Mouse (Mus musculus) CH12.LX (cell line): Measurements from ENCODE around the gene Clip1. TPM values are rescaled to one million over a fixed set of nuclear protein-coding genes. Genes with fewer than 3 reads are reported as not detected.

ENCODE experiments used
- DNase-seq: peaks from one replicate; pipeline ENCODE4 v3.0.0-alpha.2; 2013; ENCODE audit errors: extremely low read depth
- H3K27ac ChIP-seq: 2 replicates; pipeline ENCODE4 v1.5.1; 2012; ENCODE audit warnings: low read depth, mild to moderate bottlenecking, control low read depth, moderate library complexity; ENCODE audit not compliant: insufficient read depth
- H3K27me3 ChIP-seq: replicated peaks from 2 replicates; pipeline ENCODE3; 2012; ENCODE audit warnings: inconsistent platforms
- H3K36me3 ChIP-seq, 2 experiments: replicated peaks in 1 of 2; 2 replicates each; pipeline versions ENCODE3 to v1.6.1; 2012; ENCODE audit warnings: inconsistent platforms in 1 of 2, low read length in 1 of 2, mild to moderate bottlenecking in 1 of 2, mixed read lengths in 1 of 2, moderate library complexity in 1 of 2; ENCODE audit not compliant: control insufficient read depth in 1 of 2, insufficient read depth in 1 of 2
- H3K4me1 ChIP-seq, 2 experiments: 2 replicates each; pipeline ENCODE4 v1.6.1; 2012; ENCODE audit warnings: inconsistent platforms in 1 of 2, moderate library complexity in 1 of 2; ENCODE audit not compliant: insufficient read depth in 2 of 2, control insufficient read depth in 1 of 2
- H3K4me2 ChIP-seq: 2 replicates; pipeline ENCODE4 v1.6.1; 2012; ENCODE audit warnings: low read depth, mild to moderate bottlenecking, control low read depth; ENCODE audit not compliant: poor library complexity, insufficient read depth, severe bottlenecking
- H3K4me3 ChIP-seq, 3 experiments: fragments of 150-350 bp in 1 of 3; sonication (generic) in 1 of 3; replicated peaks in 1 of 3; 2 replicates each; pipeline versions ENCODE3 to v1.5.1; 2011 to 2012; ENCODE audit warnings: low read depth in 2 of 3, low read length in 2 of 3, mild to moderate bottlenecking in 2 of 3, moderate library complexity in 2 of 3, control low read depth in 1 of 3, improper control_type of control experiment in 1 of 3, inconsistent platforms in 1 of 3, mixed read lengths in 1 of 3; ENCODE audit not compliant: poor library complexity in 1 of 3
- H3K79me2 ChIP-seq: replicated peaks from 2 replicates; pipeline ENCODE4 v1.6.1; 2012; ENCODE audit warnings: mild to moderate bottlenecking, moderate library complexity; ENCODE audit not compliant: control insufficient read depth, poor library complexity, insufficient read depth, severe bottlenecking; ENCODE audit errors: extremely low read depth
- H3K9ac ChIP-seq: 2 replicates; pipeline ENCODE4 v1.6.1; 2012; ENCODE audit warnings: low read depth, mild to moderate bottlenecking, control low read depth, moderate library complexity; ENCODE audit not compliant: insufficient read depth
- H3K9me3 ChIP-seq: replicated peaks from 2 replicates; pipeline ENCODE3; 2012; ENCODE audit warnings: low read length, inconsistent platforms, mixed read lengths
- BHLHE40 ChIP-seq: IDR thresholded peaks from 2 replicates; pipeline ENCODE4 v1.6.1; 2011; ENCODE audit warnings: mild to moderate bottlenecking, low read depth, low read length, improper control_type of control experiment
- CHD2 ChIP-seq: IDR thresholded peaks from 2 replicates; pipeline ENCODE4 v1.6.1; 2011; ENCODE audit warnings: low read length, improper control_type of control experiment
- E2F4 ChIP-seq: IDR thresholded peaks from 2 replicates; pipeline ENCODE4 v1.6.1; 2011; ENCODE audit warnings: low read depth, low read length, improper control_type of control experiment; ENCODE audit not compliant: insufficient replicate concordance
- ETS1 ChIP-seq: conservative IDR thresholded peaks from 2 replicates; pipeline ENCODE4 v1.6.1; 2012; ENCODE audit warnings: low read depth, mild to moderate bottlenecking, inconsistent platforms, low read length, improper control_type of control experiment, moderate library complexity
- MAX ChIP-seq: IDR thresholded peaks from 2 replicates; pipeline ENCODE4 v1.6.1; 2011; ENCODE audit warnings: low read length, improper control_type of control experiment
- MXI1 ChIP-seq: IDR thresholded peaks from 2 replicates; pipeline ENCODE4 v1.6.1; 2011; ENCODE audit warnings: mild to moderate bottlenecking, low read depth, low read length, improper control_type of control experiment
- MYC ChIP-seq: IDR thresholded peaks from 2 replicates; pipeline ENCODE4 v1.6.1; 2011; ENCODE audit warnings: low read depth, mild to moderate bottlenecking, improper control_type of control experiment, low read length
- NELFE ChIP-seq: IDR thresholded peaks from 2 replicates; pipeline ENCODE4 v1.6.1; 2011; ENCODE audit warnings: low read depth, low read length, improper control_type of control experiment
- PAX5 ChIP-seq: IDR thresholded peaks from 2 replicates; pipeline ENCODE4 v1.6.1; 2012; ENCODE audit warnings: low read length, inconsistent platforms, mixed read lengths
- POLR2A ChIP-seq: IDR thresholded peaks from 2 replicates; pipeline ENCODE4 v1.6.1; 2011; ENCODE audit warnings: low read depth, mild to moderate bottlenecking, improper control_type of control experiment, low read length
- SMC3 ChIP-seq: IDR thresholded peaks from 2 replicates; pipeline ENCODE4 v1.6.1; 2011; ENCODE audit warnings: low read depth, low read length, improper control_type of control experiment
- TBP ChIP-seq: conservative IDR thresholded peaks from 2 replicates; pipeline ENCODE4 v1.6.1; 2011; ENCODE audit warnings: low read depth, low read length, improper control_type of control experiment
- TCF12 ChIP-seq: IDR thresholded peaks from 2 replicates; pipeline ENCODE4 v1.6.1; 2014; ENCODE audit warnings: low read depth, mild to moderate bottlenecking, inconsistent platforms, low read length, improper control_type of control experiment
- UBTF ChIP-seq: IDR thresholded peaks from 2 replicates; pipeline ENCODE4 v1.6.1; 2012; ENCODE audit warnings: low read depth, mild to moderate bottlenecking, inconsistent platforms, low read length, improper control_type of control experiment, moderate library complexity
- USF2 ChIP-seq: conservative IDR thresholded peaks from 2 replicates; pipeline ENCODE4 v1.6.1; 2011; ENCODE audit warnings: low read depth, low read length, improper control_type of control experiment
- ZNF384 ChIP-seq: IDR thresholded peaks from 2 replicates; pipeline ENCODE4 v1.6.1; 2012; ENCODE audit warnings: low read depth, low read length, improper control_type of control experiment, inconsistent platforms
- dilution Hi-C: fragments of 300-500 bp; cut with MboI; formaldehyde crosslinking; loops from 2 replicates; pipeline ENCODE4 v1.14.3; 2020; ENCODE audit warnings: low sequenced_read_pairs; ENCODE audit not compliant: extremely low pct_unique_long_range_greater_than_20kb, extremely low pct_ligation_motif_present
- in situ Hi-C: fragments of 300-500 bp; cut with MboI; formaldehyde crosslinking; loops from 3 replicates; pipeline ENCODE4 v1.14.3; 2019; ENCODE audit warnings: low sequenced_read_pairs, low pct_ligation_motif_present, low pct_unique_long_range_greater_than_20kb, mixed read lengths
- polyA plus RNA-seq: library from polyadenylated mRNA; unstranded; fragments of >175 nt; gene quantifications from 2 replicates; pipeline ENCODE4 v1.2.1, GENCODE M21; 2012; ENCODE audit warnings: low read depth; ENCODE audit not compliant: insufficient read length
- total RNA-seq, 2 experiments: library from RNA; depleted of rRNA; stranded (reverse); fragments of 300-350 nt in 1 of 2; fragments of >200 nt in 1 of 2; gene quantifications; 2 replicates each; pipeline ENCODE4 v1.2.3; 2012 to 2014

Gene Clip1
- total and polyA plus RNA-seq, 3 experiments: 24.9 to 42.9 (median 28.1) TPM

DNA sequence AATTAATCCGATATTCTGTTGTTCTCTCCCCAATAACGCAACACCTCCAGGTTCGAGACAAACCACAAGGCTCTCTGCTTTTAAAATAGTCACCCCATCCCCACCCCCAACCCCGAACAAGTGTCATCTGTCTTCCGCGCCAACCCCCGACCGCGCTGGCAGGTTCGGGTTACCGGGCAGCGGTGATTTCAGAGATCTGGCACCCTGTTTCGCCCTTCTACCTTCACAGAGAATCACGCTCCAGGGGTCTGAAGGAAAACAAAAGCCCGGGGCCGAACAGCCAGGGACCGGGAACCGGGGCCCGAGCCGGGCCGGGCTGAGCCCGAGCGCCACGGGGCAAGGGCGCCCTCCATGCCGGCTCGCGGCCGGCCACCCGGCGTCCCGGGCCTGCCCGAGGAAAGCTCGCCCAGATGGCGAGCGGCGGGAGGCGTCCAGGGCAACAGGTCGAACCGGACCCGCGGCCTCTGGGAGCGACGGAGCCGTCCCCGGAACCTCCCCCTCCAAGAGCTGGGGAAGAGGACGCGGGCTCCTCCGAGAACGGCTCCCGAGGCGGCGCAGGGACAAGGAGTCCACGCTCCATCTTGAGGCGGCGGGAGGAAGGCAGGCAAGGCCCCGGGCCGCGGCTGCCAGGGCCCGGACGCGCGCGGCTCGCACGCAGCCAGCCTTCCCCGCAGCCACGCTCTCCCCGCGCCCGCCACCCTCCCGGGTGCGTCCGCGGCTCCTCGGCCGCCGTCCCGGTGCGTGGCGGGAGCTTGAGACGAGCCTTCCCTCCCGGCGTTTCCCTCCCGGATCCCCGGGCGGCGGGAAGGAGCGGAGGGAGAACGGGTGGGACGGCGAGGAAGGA, 819 bp downstream of the Clip1 start:
- H3K27ac ChIP-seq: peak overlapping the region; percentile 62
- no peaks in the 10 kb centered on the region for H3K36me3 ChIP-seq
- TF ChIP-seq ETS1 (0 out of 2 replicates have a peak, but pooled peaks have one; percentile 8), TCF12 (peak; percentile 48), CHD2 (peak; percentile 74; the same call in 1 of the 2 replicates), PAX5 (no peak), POLR2A (peak; percentile 37), USF2 (no peak), TBP (peak; percentile 47; the same call in 1 of the 2 replicates), UBTF (peak; percentile 98), E2F4 (no peak), NELFE (peak; percentile 39; the same call in 1 of the 2 replicates), MXI1 (no peak; the same call in 1 of the 2 replicates), ZNF384 (no peak)
- peak overlapping the region; percentile 87 for H3K9ac ChIP-seq
- in situ Hi-C loops: no loop called here
- H3K4me3 ChIP-seq: peak overlapping the region; percentile 56 to 95 (median 86)
- H3K4me1 ChIP-seq: peaks cover 7 to 36% of the 10 kb centered on the region in 2 experiments; a peak in 2 of 4 replicates
- H3K9me3 ChIP-seq: no peaks in the 10 kb centered on the region
- peaks cover 16% of the 10 kb centered on the region for H3K79me2 ChIP-seq
- peak; percentile 61 for DNase-seq
- dilution Hi-C loops: no loop called here
- H3K4me2 ChIP-seq: peak overlapping the region; percentile 89; the same call in 1 of the 2 replicates
- peaks cover 8% of the 10 kb centered on the region for H3K27me3 ChIP-seq

DNA sequence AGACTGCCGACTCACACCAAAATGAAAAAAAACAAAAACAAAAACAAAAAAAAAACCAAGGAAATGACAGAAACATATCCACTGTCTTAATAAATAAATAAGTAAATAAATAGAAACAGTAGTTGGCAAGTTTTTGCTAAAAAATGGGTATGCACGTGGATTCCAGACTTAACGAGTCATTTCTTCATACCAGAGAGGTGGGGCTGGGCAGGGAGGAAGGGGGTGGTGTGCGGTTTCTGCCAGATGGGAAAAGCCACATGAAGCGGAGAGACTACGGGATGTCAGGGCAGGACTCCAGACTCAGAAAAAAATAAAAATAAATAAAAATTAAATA, 1.4 kb downstream of the Clip1 start:
- Histone ChIP-seq H3K27ac (no peak overlapping the region), H3K4me3 (peak overlapping the region; percentile 30 to 86 (median 56)), H3K4me1 (peaks cover 7 to 36% of the 10 kb centered on the region in 2 experiments; a peak in 2 of 4 replicates), H3K36me3 (no peaks in the 10 kb centered on the region), H3K4me2 (peak overlapping the region; percentile 80), H3K27me3 (peaks cover 8% of the 10 kb centered on the region), H3K9me3 (no peaks in the 10 kb centered on the region), H3K79me2 (peaks cover 19% of the 10 kb centered on the region), H3K9ac (peak overlapping the region; percentile 87)
- TF ChIP-seq MXI1 (peak; percentile 72), SMC3 (no peak), ZNF384 (no peak), MYC (0 out of 2 replicates have a peak, but pooled peaks have one; percentile 57), BHLHE40 (peak; percentile 51; the same call in 1 of the 2 replicates), MAX (no peak)
- dilution Hi-C loops: no loop called here
- in situ Hi-C loops: no loop called here
- DNase-seq: no peak
